Mouse (Mus musculus) urinary bladder, postnatal 4 days (tissue): ENCODE measurements around the gene Rps6kb2.

Experiments
- DNase-seq, 2 experiments: peaks; one replicate each; pipeline ENCODE4 v3.0.0; 2021 to 2022; ENCODE audit warnings: low spot score in 2 of 2

Rps6kb2 gene

GRCm38 (mm10) chr19:4162646-4163542 is at the start of gene Rps6kb2:
Gene Rps6kb2, minus strand, starts transcription at chr19:4163354.
- DNase-seq: peak; percentile 91 to 96

GRCm38 (mm10) chr19:4211891-4212588 is 48.9 kb upstream of the Rps6kb2 start:
- no peak for DNase-seq

- DNase-seq: no peak
Observed at GRCm38 (mm10) chr19:4208563-4208962, 45.4 kb upstream of the Rps6kb2 start.

GRCm38 (mm10) chr19:4206971-4207370 is 43.8 kb upstream of the Rps6kb2 start:
- DNase-seq: peak; percentile 66 to 80

- no peak for DNase-seq
Observed at GRCm38 (mm10) chr19:4204889-4205288, 41.7 kb upstream of the Rps6kb2 start.

- DNase-seq: no peak
Observed at GRCm38 (mm10) chr19:4203604-4204326, 40.6 kb upstream of the Rps6kb2 start.

DNA sequence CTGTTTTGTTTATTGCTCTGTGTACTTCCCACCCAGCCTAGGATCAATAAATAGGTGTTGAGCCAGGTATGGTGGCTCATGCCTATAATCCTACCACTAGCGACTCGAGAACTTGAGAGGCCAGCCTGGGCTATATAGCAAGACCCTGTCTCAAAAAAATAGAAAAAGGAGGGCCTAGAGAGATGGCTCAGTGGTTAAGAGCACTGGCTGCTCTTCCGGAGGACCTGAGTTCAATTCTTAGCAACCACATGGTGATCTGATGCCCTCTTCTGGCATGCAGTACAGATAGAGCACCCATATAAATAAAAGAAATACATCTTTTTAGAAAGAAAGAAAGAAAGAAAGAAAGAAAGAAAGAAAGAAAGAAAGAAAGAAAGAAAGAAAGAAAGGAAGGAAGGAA is 40.0 kb upstream of the Rps6kb2 start:
- DNase-seq: no peak

- no peak for DNase-seq
Observed at GRCm38 (mm10) chr19:4202149-4202548, 39.0 kb upstream of the Rps6kb2 start.

- peak; percentile 90 to 96 for DNase-seq
Observed at GRCm38 (mm10) chr19:4201291-4201909, 38.2 kb upstream of the Rps6kb2 start, which contains the start of gene Rad9a. Gene Rad9a, minus strand, starts transcription at chr19:4201662.

DNA sequence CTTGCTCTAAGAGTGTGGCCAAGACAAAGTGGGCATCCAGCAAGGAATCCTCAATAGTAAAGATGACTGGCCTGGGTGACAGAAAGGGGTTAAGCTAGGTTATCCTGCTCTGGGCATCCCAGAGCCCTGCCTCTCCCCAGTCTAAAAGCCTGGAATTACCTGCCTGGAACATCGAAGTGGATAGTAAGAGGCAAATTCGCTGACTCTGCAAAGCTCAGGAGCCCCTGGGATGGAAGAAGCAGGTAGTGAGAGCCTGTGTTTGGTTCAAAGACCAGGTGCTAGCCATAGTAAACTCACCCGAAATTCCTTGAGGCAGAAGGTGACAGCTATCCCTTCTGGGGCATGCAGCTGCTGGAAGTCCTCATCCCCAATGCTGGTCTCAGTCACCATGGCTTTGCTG is 34.0 kb upstream of the Rps6kb2 start:
- no peak for DNase-seq

- no peak for DNase-seq
Observed at GRCm38 (mm10) chr19:4196548-4196947, 33.4 kb upstream of the Rps6kb2 start.

GRCm38 (mm10) chr19:4196048-4196447 is 32.9 kb upstream of the Rps6kb2 start:
- DNase-seq: no peak

DNA sequence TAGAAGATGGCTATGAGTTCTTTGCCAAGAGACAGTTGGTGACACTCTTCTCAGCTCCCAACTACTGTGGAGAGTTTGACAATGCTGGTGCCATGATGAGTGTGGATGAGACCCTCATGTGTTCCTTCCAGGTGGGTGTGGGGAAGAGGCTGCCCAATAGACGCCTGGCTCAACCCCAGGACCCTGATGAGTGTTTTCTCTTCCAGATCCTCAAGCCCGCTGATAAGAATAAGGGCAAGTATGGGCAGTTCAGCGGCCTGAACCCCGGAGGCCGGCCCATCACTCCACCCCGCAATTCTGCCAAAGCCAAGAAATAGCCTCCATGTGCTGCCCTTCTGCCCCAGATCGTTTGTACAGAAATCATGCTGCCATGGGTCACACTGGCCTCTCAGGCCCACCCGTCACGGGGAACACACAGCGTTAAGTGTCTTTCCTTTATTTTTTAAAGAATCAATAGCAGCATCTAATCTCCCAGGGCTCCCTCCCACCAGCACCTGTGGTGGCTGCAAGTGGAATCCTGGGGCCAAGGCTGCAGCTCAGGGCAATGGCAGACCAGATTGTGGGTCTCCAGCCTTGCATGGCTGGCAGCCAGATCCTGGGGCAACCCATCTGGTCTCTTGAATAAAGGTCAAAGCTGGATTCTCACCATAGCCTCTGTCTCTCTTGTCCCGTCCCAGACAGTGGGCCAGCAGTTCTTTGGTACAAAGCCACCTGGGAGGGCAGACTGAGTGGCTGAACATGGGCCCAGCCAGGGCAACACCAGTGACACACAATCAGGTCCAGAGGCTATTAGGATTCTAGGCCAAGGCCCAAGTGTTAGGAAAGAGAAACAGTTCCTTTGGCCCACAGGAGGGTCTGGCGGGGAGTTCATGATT is 31.9 kb upstream of the Rps6kb2 start:
- DNase-seq: no peak

GRCm38 (mm10) chr19:4194021-4194724 is 31.0 kb upstream of the Rps6kb2 start:
- DNase-seq: no peak

- DNase-seq: no peak
Observed at GRCm38 (mm10) chr19:4193129-4193528, 30.0 kb upstream of the Rps6kb2 start.

DNA sequence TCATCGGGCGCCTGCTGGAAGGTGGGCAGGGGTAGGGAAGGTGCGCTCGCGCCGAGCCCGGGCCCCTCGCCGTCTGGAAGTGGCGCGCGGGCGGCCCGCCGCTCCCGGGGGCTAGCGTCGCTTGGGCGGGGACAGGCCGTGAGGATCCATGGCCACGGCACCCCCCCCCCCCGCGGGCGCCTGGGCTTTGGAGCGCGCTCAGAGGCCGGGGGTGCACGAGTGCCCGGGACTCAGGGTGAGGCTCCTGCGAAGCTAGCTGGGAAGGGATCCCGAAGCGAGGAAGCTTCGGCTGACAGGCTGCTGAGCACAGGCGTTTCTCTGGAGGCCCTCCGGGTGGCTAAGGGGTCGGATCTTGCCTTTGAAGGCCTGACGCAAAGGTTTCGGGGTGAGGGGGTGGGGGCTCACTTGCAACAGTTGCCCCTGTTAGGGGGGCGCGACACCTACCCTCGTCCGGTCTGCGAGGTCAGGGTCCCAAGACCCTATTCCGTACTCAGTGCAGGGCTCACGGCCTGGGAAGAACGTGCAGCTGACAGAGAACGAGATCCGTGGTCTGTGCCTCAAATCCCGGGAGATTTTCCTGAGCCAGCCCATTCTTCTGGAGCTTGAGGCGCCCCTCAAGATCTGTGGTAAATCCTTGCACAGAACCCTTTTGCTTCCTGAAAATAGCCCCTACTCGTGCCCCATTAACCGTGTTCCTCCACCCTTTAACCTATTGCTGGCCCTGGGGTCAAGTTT is 29.3 kb upstream of the Rps6kb2 start:
- no peak for DNase-seq

DNA sequence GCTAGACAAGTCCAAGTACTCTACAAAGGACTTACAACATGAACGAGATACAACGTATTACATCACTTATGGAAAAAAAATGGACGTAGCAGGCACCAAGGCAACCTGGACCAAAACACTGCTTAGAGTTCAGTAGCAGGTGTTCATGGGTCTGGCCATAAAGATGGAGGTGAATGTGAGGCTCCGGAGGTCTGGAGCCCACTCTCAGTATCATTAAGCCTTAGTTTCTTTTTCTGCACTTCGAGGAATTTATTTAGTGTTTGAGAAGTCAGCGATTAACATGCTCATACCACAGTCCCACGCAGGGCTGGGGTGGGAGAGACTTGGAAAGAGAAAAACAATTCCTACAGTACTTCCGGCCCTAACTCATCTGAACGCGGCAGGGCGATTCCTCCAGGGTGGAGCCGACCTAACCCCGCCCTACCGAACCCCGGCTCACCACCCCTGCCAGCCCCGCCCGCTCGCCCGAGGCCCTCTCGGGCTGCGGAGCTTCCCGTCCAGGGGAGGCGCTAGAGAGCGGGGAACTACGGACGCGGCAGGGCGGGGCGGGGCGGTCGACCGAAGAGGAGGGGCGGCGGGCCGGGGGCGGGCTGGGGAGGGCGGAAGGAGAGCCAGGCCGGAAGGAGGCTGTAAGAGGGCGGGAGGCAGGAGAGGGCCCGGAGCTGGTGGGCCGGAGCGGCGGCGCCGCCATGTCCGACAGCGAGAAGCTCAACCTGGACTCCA is 28.5 kb upstream of the Rps6kb2 start, which contains the start of gene Ppp1ca:
Ppp1ca (plus strand) TSS at position 538 of the 723 bp plus-strand sequence.
- peak; percentile 95 to 98 for DNase-seq

DNA sequence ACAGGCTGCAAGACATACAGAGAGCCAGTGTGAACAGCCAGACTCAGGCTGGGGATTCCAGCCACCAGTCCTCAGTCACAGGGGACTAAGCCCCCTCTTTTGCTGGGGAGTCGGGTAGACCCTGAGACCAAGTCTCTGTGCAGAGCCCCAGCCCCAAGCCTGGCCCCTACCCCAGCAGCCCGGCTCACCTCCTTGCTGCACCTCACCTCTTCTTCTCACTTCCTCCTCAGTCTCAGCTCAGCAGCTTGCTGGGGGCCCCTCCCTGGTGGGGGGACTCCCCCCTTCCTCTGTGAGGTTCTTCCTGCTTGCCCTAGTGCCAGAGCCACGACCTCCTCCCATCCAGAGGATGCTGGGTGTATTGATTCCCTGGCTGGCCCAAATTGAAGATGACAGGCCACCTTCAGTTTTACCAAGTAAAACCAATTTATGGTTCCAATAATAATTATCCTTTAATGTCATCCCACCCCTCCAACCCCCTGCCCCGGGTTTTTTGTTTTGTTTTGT is 27.7 kb upstream of the Rps6kb2 start, which contains the start of gene Tbc1d10c:
Tbc1d10c (minus strand) TSS at position 454 of the 504 bp plus-strand sequence.
- no peak for DNase-seq
